Mouse (Mus musculus) intestine, embryonic 15.5 days (tissue): ENCODE measurements around the gene Crk. TPM values are rescaled to one million over a fixed set of nuclear protein-coding genes. Genes with fewer than 3 reads are reported as not detected.

Experiments used
- ATAC-seq: fragments of 200-750 bp; cut with Nextera tagmentation; 2 replicates; pipeline ENCODE4 v1.8.0; 2017; ENCODE audit warnings: moderate TSS enrichment, moderate library complexity
- H3K27ac ChIP-seq: fragments of 300-500 bp; sonication (generic); 2 replicates; pipeline ENCODE4 v1.5.1; 2015; ENCODE audit warnings: mild to moderate bottlenecking, inconsistent platforms
- H3K27me3 ChIP-seq: fragments of 300-500 bp; sonication (generic); replicated peaks from 2 replicates; pipeline ENCODE4 v1.6.1; 2015; ENCODE audit warnings: inconsistent platforms
- H3K36me3 ChIP-seq: fragments of 300-500 bp; sonication (generic); 2 replicates; pipeline ENCODE4 v1.6.1; 2015; ENCODE audit warnings: inconsistent platforms
- H3K4me1 ChIP-seq: fragments of 300-500 bp; sonication (generic); replicated peaks from 2 replicates; pipeline ENCODE4 v1.6.1; 2015; ENCODE audit warnings: inconsistent platforms
- H3K4me2 ChIP-seq: fragments of 300-500 bp; sonication (generic); replicated peaks from 2 replicates; pipeline ENCODE4 v1.6.1; 2015; ENCODE audit warnings: mild to moderate bottlenecking, inconsistent platforms
- H3K4me3 ChIP-seq: fragments of 300-500 bp; sonication (generic); replicated peaks from 2 replicates; pipeline ENCODE4 v1.5.1; 2015; ENCODE audit warnings: inconsistent platforms
- H3K9ac ChIP-seq: fragments of 300-500 bp; sonication (generic); 2 replicates; pipeline ENCODE4 v1.6.1; 2015; ENCODE audit warnings: inconsistent platforms
- H3K9me3 ChIP-seq: fragments of 300-500 bp; sonication (generic); 2 replicates; pipeline ENCODE4 v1.6.1; 2016; ENCODE audit warnings: inconsistent platforms
- WGBS: fragments of 180-500 bp; shearing (Covaris S2); methylation state at CpG from one replicate; pipeline ENCODE4 v1.1.7; 2015; 5-methylcytosine and 5-hydroxymethylcytosine counted together
- polyA plus RNA-seq: library from polyadenylated mRNA; unstranded; fragments of >200 nt; fragmentation: Nextera tagmentation; extraction: Ambion mirVana; gene quantifications from 2 replicates; pipeline ENCODE4 v1.2.1, GENCODE M21; 2015

Crk gene
- 105 and 109 TPM in 2 replicates for polyA plus RNA-seq

DNA sequence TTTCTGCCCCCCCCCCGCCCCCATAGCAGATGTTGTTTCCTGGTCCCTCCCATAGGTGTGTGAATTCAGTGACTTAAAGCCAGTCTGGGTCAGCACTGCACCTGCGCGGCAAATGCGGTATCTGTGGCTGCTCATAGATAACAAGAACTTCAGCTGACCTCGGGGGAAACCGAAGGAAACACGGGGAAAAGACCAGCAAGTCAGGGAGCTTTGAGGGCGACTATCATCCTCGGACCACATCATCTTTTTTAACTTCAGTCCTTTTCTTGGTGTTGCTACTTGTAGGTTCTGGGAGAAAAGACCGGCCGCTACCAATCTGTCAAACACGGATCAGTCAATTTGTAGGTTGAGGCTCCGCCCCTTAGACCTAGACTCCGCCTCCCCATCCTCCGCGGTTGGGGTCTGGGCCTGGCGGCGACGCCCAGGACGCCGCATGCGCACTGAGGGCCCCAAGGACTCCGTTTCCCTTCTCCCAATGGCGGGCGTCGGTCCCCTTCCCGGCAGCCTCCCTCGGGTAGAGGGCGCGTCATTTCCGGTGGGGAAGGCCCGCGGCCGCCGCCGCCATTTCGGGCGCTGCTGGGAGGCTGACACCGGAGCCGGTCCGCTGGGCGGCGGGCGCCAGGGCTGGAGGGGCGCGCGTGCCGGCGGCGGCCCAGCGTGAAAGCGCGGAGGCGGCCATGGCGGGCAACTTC, at the start of gene Crk:
Gene Crk (plus strand): TSS at position 513 of the 692 bp plus-strand sequence.
- ATAC-seq, result peak; percentile 98
- peaks cover 10% of the 10 kb centered on the region for H3K4me1 ChIP-seq
- no peaks in the 10 kb centered on the region; the same call in 1 of the 2 replicates for H3K36me3 ChIP-seq
- WGBS, result under 1% methylated on average over 55 of the region's 55 CpGs
- H3K4me2 ChIP-seq, result peak within 1 kb of the TSS; percentile 66
- H3K27ac ChIP-seq, result peak within 1 kb of the TSS; percentile 97
- H3K9ac ChIP-seq, result peak within 1 kb of the TSS; percentile 87
- no peaks in the 10 kb centered on the region for H3K27me3 ChIP-seq
- H3K9me3 ChIP-seq, result no peaks in the 10 kb centered on the region
- H3K4me3 ChIP-seq, result peak within 1 kb of the TSS; percentile 100

DNA sequence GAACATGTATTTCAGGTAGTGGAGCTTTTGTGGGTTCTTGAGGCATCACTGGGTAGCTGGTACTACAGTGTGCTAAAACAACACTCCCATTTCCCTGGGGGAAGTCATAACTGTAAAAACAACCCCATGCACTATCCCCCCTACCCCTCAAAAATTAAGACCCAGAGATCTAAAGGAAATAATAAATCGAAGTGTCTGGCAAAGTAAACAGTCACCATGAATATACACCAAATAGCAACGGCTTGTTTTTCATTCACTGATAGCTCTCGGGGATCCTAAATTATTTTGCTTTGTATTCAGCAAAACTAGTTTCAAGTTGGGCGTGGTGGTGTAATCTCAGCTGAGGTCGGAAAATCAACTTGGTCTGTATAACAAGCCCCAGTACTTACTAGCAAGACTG, 49.0 kb upstream of the Crk start:
- WGBS, result 7% methylated on average over 5 of the region's 5 CpGs
- no peak overlapping the region for H3K27ac ChIP-seq
- H3K9ac ChIP-seq, result peak overlapping the region; percentile 61
- peaks cover 16% of the 10 kb centered on the region; the same call in 1 of the 2 replicates for H3K4me1 ChIP-seq
- H3K9me3 ChIP-seq, result no peaks in the 10 kb centered on the region
- H3K4me3 ChIP-seq, result peak overlapping the region; percentile 75
- H3K27me3 ChIP-seq, result no peaks in the 10 kb centered on the region
- H3K36me3 ChIP-seq, result peaks cover 17% of the 10 kb centered on the region; the same call in 1 of the 2 replicates
- H3K4me2 ChIP-seq, result peak overlapping the region; percentile 85
- no peak for ATAC-seq

DNA sequence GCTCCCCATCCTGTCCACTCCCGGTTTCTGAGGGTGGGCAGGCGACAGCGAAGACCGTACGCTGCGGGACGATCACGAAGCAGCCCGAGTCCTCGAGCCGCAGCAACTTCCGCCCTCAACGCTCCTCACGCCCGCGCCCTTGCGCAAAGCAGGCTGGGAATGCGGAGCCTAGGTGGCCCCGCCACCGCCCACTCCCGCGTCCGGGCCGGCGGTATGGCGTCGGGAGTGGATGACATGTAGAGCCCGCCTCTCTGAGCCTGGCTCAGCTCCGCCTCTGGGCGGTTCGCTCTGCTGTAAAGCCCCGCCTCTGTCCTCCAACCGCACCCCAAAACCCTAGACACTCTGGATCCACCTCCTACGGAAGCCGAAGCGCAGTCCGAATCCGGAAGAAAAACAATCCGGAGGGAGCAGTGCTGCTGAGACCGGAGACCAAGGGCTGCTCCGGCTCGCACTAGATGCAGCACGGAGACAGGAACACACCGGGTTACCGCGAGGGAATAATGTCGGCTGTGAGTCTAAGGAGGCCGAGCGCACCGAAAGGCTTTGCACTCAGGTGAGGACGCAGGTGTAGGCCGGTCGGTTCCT, 48.3 kb upstream of the Crk start, which contains the start of gene Inpp5k:
Gene Inpp5k (plus strand): TSS at position 344 of the 585 bp plus-strand sequence.
- WGBS, result under 1% methylated on average over 53 of the region's 53 CpGs

DNA sequence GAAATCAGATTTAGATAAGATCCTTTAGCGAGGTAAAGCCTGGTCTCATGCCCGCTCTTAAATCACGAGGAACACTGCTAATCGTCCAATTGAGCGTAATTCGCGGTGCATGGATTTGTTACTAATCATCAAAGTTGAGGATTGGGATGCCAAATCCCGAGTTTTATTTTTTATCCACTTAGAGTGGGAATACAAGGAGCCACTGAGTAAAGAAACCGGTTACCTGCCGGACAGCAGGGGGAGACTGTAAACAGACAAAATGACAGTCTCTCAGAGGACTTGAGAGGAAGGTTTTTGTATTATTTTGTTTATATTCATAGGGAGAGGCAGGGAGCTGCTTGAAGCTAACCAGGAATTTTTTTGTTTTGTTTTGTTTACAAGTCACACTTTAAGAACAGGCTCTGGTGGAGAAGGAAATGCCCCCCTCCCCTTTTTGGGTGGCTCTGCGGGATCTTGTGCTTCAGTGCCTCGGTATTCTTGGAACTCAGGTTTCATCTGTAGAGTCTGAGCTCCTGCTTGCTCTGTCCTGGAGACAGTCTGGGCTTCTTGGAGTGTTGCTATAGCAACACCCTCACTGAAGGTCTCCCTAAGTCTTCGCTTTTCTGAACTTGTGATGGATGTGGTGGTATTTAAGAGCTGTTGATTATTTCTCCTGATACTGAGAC, 47.4 kb upstream of the Crk start:
- peaks cover 16% of the 10 kb centered on the region; the same call in 1 of the 2 replicates for H3K4me1 ChIP-seq
- ATAC-seq, result no peak
- no peaks in the 10 kb centered on the region for H3K9me3 ChIP-seq
- H3K9ac ChIP-seq, result peak overlapping the region; percentile 65; the same call in 1 of the 2 replicates
- WGBS, result 6% methylated on average over 13 of the region's 13 CpGs
- H3K36me3 ChIP-seq, result peaks cover 8% of the 10 kb centered on the region; the same call in 1 of the 2 replicates
- H3K4me3 ChIP-seq, result peak overlapping the region; percentile 75
- no peaks in the 10 kb centered on the region for H3K27me3 ChIP-seq
- peak overlapping the region; percentile 85 for H3K4me2 ChIP-seq
- H3K27ac ChIP-seq, result no peak overlapping the region

More for the DNA sequence above, 48.3 kb upstream of the Crk start, which contains the start of gene Inpp5k:
- H3K36me3 ChIP-seq, result peaks cover 13% of the 10 kb centered on the region; the same call in 1 of the 2 replicates
- peak within 1 kb of the TSS; percentile 70; the same call in 1 of the 2 replicates for H3K27ac ChIP-seq
- peak within 1 kb of the TSS; percentile 65 for H3K9ac ChIP-seq
- peak within 1 kb of the TSS; percentile 75 for H3K4me3 ChIP-seq
- H3K27me3 ChIP-seq, result no peaks in the 10 kb centered on the region
- ATAC-seq, result peak; percentile 100
- H3K4me2 ChIP-seq, result peak within 1 kb of the TSS; percentile 85
- H3K4me1 ChIP-seq, result peaks cover 16% of the 10 kb centered on the region; the same call in 1 of the 2 replicates
- no peaks in the 10 kb centered on the region for H3K9me3 ChIP-seq

DNA sequence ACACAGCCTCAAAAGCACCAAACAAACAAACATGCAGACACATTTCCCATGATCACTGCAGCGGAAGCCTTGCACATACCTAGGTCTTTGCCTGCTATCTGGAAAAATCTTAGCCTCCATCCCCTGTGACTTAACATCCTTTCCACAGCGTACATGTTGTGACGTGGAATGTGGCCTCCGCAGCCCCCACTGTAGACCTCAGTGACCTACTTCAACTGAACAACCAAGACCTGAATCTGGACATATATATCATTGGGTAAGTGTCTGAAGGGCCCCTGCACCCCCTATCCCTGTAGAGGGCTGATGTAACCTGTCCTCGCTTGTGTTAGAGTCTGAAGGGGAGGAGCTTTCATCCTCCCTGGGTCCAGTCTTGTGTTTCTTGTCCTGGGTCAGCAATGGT, 46.1 kb upstream of the Crk start:
- Histone ChIP-seq H3K27ac (no peak overlapping the region), H3K9me3 (no peaks in the 10 kb centered on the region), H3K36me3 (peaks cover 3% of the 10 kb centered on the region; the same call in 1 of the 2 replicates), H3K4me2 (no peak overlapping the region), H3K27me3 (no peaks in the 10 kb centered on the region), H3K9ac (no peak overlapping the region), H3K4me1 (peaks cover 16% of the 10 kb centered on the region; the same call in 1 of the 2 replicates), H3K4me3 (no peak overlapping the region)
- WGBS, result 91% methylated on average over 5 of the region's 5 CpGs
- ATAC-seq, result no peak

DNA sequence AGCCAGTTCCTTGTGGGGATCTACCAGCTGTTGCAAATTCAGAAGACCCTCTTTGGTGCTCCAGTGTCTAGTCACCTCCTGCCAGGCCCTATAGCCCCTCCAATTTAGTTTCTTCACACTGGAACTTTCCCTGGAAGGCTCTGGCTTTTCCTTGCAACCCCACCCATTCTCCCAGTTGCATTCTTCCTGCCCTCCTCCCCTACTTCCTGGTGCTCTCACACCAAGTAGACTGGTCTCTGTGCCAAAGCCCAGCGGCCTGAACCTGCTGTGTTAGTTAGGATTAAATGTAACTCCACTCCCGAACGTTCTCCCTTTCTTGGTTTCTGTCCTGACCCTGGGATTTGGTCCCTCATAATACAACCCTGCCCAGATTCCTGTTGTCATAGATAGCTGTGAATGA, 44.3 kb upstream of the Crk start:
- Histone ChIP-seq H3K36me3 (no peaks in the 10 kb centered on the region), H3K4me1 (0 out of 2 replicates have a peak, but pooled peaks cover 12% of the 10 kb centered on the region), H3K9ac (no peak overlapping the region), H3K9me3 (no peaks in the 10 kb centered on the region), H3K27me3 (no peaks in the 10 kb centered on the region), H3K4me3 (no peak overlapping the region), H3K4me2 (no peak overlapping the region), H3K27ac (no peak overlapping the region)
- ATAC-seq, result no peak
- 69% methylated on average over 3 of the region's 3 CpGs for WGBS

DNA sequence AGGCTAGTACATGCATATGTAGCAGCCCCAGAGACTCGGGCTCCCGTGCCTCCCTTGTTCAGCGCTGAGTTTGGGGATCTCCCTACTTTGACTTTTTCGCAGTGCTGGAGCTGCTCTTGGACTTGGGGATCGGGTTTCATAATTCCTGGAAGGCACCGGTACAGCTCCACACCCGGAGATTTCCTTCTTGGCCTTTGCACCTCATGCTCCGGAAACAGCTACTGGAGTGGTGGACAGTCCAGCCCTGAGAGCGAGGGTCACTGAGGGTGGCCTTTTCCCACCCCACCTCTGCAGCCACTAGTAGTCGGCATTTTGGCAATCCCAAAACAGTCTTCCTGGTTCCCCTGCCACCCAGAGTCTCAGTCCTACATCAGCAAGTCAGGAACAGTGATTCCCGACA, 43.7 kb upstream of the Crk start:
- Histone ChIP-seq H3K4me3 (no peak overlapping the region), H3K4me1 (0 out of 2 replicates have a peak, but pooled peaks cover 9% of the 10 kb centered on the region), H3K9me3 (no peaks in the 10 kb centered on the region), H3K27ac (no peak overlapping the region), H3K36me3 (no peaks in the 10 kb centered on the region), H3K27me3 (no peaks in the 10 kb centered on the region), H3K9ac (no peak overlapping the region), H3K4me2 (no peak overlapping the region)
- 65% methylated on average over 11 of the region's 11 CpGs for WGBS
- ATAC-seq, result no peak

DNA sequence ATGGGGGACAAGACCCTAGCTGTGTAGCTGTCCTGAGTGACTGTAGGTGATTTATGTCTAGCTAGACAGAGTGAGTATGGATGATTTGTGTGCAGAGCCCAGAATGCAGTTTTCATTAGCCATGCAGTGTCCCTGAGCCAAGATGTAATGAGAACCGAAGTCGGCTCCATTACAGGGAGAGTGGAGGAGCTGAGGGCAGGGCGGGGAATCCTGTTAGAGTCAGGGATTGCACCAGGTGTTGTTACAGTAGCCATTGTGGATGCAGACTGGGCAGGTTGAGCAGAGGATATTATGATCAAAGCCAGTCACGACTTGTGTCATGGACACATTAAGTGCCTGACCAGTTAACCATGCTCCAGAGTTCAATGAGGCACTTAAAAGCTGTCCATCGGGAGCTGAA, 35.7 kb upstream of the Crk start:
- Histone ChIP-seq H3K27ac (no peak overlapping the region), H3K9ac (no peak overlapping the region), H3K36me3 (no peaks in the 10 kb centered on the region), H3K4me3 (no peak overlapping the region), H3K27me3 (no peaks in the 10 kb centered on the region), H3K4me2 (no peak overlapping the region), H3K4me1 (no peaks in the 10 kb centered on the region), H3K9me3 (no peaks in the 10 kb centered on the region)
- no peak for ATAC-seq
- WGBS, result 87% methylated on average over 5 of the region's 5 CpGs

DNA sequence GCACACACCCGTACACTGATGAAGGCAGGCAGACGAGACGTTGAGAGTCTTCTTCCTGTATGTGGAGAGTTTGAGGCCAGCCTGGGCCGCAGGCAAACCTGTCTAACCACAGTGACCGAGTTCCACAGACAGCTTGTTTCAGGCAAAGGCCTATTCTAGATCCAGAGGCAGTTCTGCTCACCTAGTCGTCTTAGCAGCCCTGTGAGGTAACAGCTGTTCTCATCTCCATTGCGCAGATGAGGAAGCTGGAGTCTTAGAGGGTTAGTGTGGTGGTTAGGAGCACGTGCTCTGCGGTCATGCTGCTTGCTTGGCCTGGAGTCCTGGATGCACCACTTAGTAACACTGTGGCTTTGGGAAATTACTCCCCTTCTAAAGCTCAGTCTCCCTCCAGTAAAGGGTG, 34.4 kb upstream of the Crk start:
- Histone ChIP-seq H3K36me3 (no peaks in the 10 kb centered on the region), H3K9ac (no peak overlapping the region), H3K4me1 (no peaks in the 10 kb centered on the region), H3K27me3 (no peaks in the 10 kb centered on the region), H3K4me2 (no peak overlapping the region), H3K27ac (no peak overlapping the region), H3K4me3 (no peak overlapping the region), H3K9me3 (no peaks in the 10 kb centered on the region)
- 78% methylated on average over 9 of the region's 9 CpGs for WGBS
- no peak for ATAC-seq

DNA sequence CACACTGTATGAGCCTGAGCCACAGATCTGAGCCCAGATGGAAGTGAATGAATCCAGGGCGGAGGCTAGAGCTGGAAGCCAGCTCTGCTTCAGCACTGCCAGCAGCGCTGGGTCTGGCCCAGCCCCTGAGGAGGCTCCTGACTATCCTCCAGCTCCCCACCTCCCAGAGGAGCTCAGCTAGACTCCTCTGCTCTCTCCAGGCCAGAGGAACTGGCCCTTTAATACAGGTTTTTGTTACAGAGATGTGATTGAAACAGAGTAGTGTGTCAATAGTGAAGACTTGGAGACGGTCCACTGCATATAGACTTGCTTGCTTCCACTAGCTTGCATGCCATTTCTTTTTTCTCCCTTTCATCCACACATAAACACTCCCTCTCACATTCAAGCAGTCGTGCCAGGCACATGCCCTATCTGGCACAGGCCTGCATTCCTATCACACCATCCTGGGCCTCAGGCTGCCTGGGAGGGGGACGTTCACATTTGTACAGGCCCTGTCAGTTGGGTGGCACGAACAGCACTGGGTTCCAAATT, 31.3 kb upstream of the Crk start:
- peaks cover 11% of the 10 kb centered on the region for H3K4me1 ChIP-seq
- no peak overlapping the region for H3K9ac ChIP-seq
- H3K27ac ChIP-seq, result 0 out of 2 replicates have a peak overlapping the region, but pooled peaks have one; percentile 1
- H3K4me3 ChIP-seq, result no peak overlapping the region
- WGBS, result 65% methylated on average over 6 of the region's 6 CpGs
- no peak for ATAC-seq
- H3K36me3 ChIP-seq, result no peaks in the 10 kb centered on the region
- no peaks in the 10 kb centered on the region for H3K9me3 ChIP-seq
- H3K4me2 ChIP-seq, result no peak overlapping the region
- no peaks in the 10 kb centered on the region for H3K27me3 ChIP-seq

DNA sequence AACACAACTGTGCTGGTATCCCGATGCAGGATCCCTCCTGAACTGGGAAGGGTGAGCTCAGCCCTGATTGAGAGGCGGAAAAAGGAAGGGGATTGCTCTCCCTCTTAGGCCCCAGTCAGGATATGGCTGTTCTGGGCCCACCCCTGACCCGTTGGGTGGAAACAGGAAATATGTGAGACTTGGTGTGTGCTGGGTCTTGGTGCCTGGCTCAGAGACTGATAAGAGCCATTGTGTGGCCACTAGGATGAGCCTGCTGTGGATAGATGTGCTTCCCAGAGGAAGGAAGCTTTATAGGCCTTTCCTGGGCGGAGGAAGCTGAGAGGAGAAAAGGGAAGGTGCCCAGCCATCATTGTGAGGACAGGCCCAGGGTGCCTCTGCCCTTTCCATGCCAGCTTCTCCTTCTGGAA, 29.9 kb upstream of the Crk start:
- ATAC-seq, result no peak
- no peak overlapping the region for H3K9ac ChIP-seq
- H3K9me3 ChIP-seq, result no peaks in the 10 kb centered on the region
- H3K4me2 ChIP-seq, result no peak overlapping the region
- H3K4me3 ChIP-seq, result no peak overlapping the region
- peaks cover 23% of the 10 kb centered on the region for H3K4me1 ChIP-seq
- WGBS, result 60% methylated on average over 4 of the region's 4 CpGs
- no peaks in the 10 kb centered on the region for H3K27me3 ChIP-seq
- H3K27ac ChIP-seq, result 0 out of 2 replicates have a peak overlapping the region, but pooled peaks have one; percentile 62
- H3K36me3 ChIP-seq, result no peaks in the 10 kb centered on the region

DNA sequence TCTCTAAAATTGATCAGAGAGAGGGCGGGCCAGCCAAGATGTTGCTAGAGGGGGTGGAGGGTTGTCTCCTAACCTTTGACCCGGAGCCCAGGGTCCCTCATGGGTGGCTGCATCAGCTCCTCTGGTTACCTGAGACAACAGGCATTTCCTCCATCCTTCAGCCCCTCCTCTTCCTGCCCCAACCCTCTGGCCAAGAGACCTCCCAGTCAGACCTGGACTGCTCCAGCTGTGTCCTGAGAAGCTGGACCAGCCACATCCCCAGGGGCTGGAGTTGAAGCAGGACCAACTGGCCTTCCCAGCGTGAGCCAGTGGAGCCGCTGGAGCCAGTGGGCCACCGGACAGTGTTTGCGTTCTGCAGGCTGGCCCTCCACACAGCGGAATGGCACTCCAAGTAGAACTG, 28.7 kb upstream of the Crk start, which contains the start of gene Myo1c:
Gene Myo1c (plus strand): TSS at position 194 of the 400 bp plus-strand sequence.
- peak within 1 kb of the TSS; percentile 92 for H3K4me2 ChIP-seq
- peak within 1 kb of the TSS; percentile 93 for H3K27ac ChIP-seq
- WGBS, result 75% methylated on average over 7 of the region's 7 CpGs
- H3K4me1 ChIP-seq, result peaks cover 35% of the 10 kb centered on the region
- peak within 1 kb of the TSS; percentile 81 for H3K9ac ChIP-seq
- ATAC-seq, result no peak
- peak within 1 kb of the TSS; percentile 68 for H3K4me3 ChIP-seq
- H3K27me3 ChIP-seq, result no peaks in the 10 kb centered on the region
- no peaks in the 10 kb centered on the region for H3K36me3 ChIP-seq
- H3K9me3 ChIP-seq, result no peaks in the 10 kb centered on the region
